Mouse (Mus musculus) central nervous system, embryonic 18 days (tissue): Measurements from ENCODE around the gene Sae1. TPM values are rescaled to one million over a fixed set of nuclear protein-coding genes. Genes with fewer than 3 reads are reported as not detected.

ENCODE experiments used
- polyA plus RNA-seq: library from polyadenylated mRNA; depleted of rRNA; stranded (reverse); fragments of >200 nt; gene quantifications from 2 replicates; pipeline ENCODE4 v1.2.3, GENCODE M21; 2012; rRNA removed

Sae1 gene
- 156 and 162 TPM in 2 replicates for polyA plus RNA-seq

DNA sequence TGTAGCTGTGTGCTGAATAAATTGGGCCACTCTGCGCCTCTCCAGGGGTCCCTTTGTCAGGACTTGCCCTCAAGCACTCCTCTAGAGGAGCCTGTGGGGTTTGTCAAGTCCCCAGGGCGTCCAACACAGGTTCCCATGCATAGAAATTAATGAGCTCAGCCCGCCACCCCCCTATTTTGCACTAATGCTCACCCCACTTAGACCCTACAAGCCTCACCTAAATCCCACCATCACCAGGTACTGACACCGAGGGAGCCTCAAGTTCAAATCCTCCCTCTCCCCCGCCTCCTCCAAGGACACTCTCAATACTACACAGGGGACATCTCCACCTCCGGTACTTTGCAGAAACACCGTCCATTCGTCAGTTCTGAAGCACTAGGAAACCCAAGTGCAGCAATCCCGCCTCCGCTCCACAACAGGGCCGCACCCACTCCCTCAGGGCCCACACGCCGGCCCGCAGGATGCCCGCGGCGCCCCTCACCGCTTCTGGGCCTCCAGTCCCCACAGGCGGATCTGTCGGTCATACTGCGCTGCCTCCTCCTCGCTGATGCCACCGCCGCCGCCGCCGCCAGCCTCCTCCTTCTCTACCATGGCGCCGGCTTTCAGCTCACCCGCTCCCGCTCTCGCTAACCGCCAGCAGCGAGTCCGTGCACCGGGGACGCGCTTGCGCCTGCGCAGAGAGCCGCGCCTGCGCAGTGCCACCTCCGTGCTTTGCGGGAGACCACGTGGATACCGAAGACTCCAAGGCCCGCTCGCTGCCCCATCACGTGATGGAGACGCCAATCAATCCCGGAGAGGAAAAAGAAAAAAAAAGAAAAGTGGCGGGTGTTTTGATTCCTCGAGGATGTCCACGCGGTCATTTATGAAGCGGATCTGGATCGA, at the start of gene Sae1:
Gene Sae1, minus strand, starts transcription at position 647 of the 882 bp plus-strand sequence.

DNA sequence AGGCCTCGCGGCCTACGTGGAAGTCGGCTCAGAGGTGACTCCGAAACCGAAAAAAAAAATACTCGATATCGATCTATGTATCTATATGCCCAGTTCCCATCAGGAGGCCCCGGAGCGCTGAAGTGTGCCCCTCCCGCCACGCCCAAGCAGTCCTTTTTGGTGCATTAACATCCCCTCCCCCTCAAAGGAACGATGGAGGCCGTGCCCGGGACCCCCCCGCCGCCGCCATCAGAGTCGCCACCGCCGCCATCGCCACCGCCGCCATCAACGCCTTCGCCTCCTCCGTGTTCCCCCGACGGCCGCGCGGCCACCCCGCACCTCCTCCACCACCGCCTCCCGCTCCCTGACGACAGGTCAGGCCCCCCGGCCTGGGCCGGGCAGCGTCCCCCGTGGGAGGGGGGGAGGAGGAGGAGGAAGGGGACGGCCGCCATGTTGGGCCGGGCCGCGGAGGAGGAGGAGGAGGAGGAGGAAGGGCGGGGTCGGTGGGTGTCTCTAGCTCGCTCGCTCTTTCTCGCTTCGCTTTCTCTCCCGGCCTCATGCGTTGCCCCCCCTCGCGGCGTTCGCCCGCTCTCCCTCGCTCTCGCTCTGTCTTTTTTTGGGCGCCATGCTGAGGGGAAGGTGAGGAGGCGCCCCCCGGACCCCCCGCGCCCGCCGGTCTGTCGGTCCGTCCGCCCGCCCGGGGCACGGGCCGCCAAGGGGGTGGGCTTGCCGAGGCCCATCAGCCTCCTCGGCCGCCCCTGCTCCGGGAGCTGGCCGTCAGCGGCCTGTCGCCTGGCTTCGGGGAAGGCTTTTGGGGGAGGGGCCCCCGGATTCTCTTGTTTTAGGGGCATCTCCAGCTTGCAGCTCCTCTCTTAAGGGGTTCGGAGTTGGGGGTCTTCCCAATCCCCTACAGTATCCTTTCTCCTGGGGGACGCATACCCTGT, 13.3 kb upstream of the Sae1 start, which contains the start of gene Zc3h4:
Gene Zc3h4, plus strand, starts transcription at position 222 of the 923 bp plus-strand sequence.

DNA sequence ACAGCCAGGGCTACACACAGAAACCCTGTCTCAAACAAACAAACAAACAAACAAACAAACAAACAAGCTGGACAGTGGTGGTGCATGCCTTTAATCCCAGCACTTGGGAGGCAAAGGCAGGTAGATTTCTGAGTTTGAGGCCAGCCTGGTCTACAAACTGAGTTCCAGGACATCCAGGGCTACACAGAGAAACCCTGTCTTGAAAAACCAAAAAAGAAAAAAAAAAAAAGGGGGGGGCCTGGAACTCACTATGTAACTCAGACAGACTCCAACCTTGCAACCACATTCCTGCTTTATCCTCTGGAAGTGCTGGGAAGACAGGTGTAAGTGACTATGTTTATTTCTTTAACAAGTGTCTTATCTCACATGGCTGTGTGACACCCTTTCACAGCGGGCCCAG, 79.5 kb downstream of the Sae1 start, which contains the start of gene Bbc3:
Gene Bbc3, plus strand, starts transcription at position 301 of the 400 bp plus-strand sequence.

DNA sequence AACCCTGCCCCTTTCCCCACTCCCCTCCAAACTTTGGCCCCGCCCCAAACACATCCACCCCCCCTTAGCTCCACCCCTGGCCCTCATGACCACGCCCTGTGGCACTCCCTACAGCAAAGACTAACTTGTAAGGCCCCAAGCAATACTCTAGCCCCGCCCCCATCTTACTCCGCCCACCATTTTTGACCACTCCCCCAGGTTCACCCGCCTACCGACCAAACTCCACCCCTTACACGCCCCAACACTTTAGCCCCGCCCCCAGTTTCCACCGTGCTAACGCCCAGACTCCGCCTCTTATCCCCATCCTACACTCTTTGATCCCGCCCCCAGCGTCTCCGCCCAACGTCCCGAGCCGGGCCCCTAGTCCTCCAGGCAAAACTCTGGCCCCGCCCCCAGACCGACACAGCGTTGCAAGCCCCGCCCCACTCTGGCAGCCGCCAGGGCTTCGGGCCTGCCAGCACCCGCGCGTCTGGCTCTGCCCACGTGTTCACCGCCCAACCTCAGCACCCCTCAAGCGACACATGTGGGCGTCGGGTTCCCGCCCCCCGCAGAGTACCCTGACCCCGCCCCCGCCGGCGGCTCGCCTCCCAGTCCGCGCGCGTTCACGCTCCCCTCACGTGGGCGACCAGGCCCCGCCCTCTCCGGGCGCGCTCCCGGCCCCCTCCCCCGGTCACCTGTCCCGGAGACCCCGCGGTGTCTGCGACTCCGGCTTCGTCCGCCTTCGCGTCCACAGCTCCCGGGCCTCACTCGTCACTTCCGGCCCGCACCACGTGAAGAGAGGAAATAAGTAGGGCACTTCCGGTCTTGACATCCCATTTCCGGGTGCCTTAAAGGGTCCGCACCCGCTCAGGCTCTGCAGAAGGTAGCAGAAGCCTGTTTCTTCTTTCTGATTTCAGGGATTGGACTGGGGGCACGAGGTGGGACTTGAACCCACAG, 101.3 kb downstream of the Sae1 start, which contains the start of gene Ccdc9:
Gene Ccdc9, minus strand, starts transcription at position 770 of the 936 bp plus-strand sequence.

DNA sequence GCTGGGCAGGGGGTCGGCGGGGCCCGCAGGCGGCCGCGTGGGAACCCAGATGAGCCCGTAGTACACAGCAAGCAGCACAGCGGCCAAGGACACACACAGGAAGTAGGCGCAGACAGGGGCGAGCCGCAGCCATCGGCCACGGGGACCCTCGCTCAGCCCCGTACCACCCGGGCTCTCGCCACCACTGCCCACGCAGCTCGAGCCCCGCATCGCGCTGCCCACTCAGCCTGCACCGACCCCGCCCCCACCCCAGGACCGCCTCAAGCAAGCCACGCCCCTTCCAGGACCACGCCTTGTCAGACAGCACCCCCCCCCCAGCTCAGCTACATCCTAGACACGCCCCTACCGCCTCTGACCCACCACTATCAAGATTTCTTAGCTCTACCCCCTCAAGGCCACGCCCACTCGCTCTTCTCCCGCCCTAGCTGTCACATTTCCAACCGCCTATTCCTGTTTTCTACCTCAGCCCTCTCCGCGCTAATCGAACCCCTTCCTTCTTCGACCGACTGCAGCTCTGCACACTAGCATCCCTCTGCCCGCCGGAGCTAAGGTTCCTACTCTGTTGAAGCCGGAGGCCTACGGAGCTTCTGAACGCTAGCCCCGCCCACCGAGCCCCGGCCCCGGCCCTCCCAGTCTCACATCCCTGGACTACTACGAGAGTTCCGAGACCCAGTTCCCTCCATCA, 114.4 kb downstream of the Sae1 start, which contains the start of gene Inafm1:
Gene Inafm1, minus strand, starts transcription at position 537 of the 685 bp plus-strand sequence.

Other genes with a start within 250 kb of the Sae1 start
- gene Meis3, start 212.7 kb downstream of the Sae1 start, polyA plus RNA-seq: 155 and 163 TPM in 2 replicates
- 12.0 and 12.1 TPM in 2 replicates for gene Dhx34, start 165.8 kb downstream of the Sae1 start, polyA plus RNA-seq
- gene C5ar2, start 143.7 kb downstream of the Sae1 start, polyA plus RNA-seq: 0.09 and 0.12 TPM in 2 replicates
- gene C5ar1, start 128.3 kb downstream of the Sae1 start, polyA plus RNA-seq: 0.74 and 1.6 TPM in 2 replicates
- 53.8 and 57.4 TPM in 2 replicates for gene Inafm1, start 114.2 kb downstream of the Sae1 start, polyA plus RNA-seq
- 40.8 and 46.5 TPM in 2 replicates for gene Ccdc9, start 101.0 kb downstream of the Sae1 start, polyA plus RNA-seq
- 38.4 and 42.7 TPM in 2 replicates for gene Bbc3, start 79.4 kb downstream of the Sae1 start, polyA plus RNA-seq
- 42.4 and 44.3 TPM in 2 replicates for gene Zc3h4, start 13.1 kb upstream of the Sae1 start, polyA plus RNA-seq
- 62.8 and 69.6 TPM in 2 replicates for gene Tmem160, start 65.0 kb upstream of the Sae1 start, polyA plus RNA-seq
- gene Npas1, start 89.9 kb upstream of the Sae1 start, polyA plus RNA-seq: 12.0 and 16.5 TPM in 2 replicates
- 53.8 and 55.0 TPM in 2 replicates for gene Arhgap35, start 227.2 kb upstream of the Sae1 start, polyA plus RNA-seq